Mouse (Mus musculus) stomach, embryonic 16.5 days (tissue): ENCODE results near the gene Nrp2. TPM values are rescaled to one million over a fixed set of nuclear protein-coding genes. Genes with fewer than 3 reads are reported as not detected.

Experiments used
- ATAC-seq: fragments of 200-750 bp; cut with Nextera tagmentation; 2 replicates; pipeline ENCODE4 v1.8.0; 2017; ENCODE audit warnings: moderate number of reproducible peaks, moderate TSS enrichment; ENCODE audit not compliant: insufficient read depth, low FRiP score
- H3K27ac ChIP-seq: fragments of 300-500 bp; sonication (generic); 2 replicates; pipeline ENCODE4 v1.5.1; 2014; ENCODE audit warnings: low read length
- H3K27me3 ChIP-seq: fragments of 300-500 bp; sonication (generic); 2 replicates; pipeline ENCODE4 v1.6.1; 2014; ENCODE audit warnings: low read length, control low read depth, mixed read lengths; ENCODE audit not compliant: control insufficient read depth, insufficient read depth
- H3K36me3 ChIP-seq: fragments of 300-500 bp; sonication (generic); 2 replicates; pipeline ENCODE4 v1.6.1; 2014; ENCODE audit warnings: low read length; ENCODE audit not compliant: control insufficient read depth, insufficient read depth
- H3K4me1 ChIP-seq: fragments of 300-500 bp; sonication (generic); 2 replicates; pipeline ENCODE4 v1.6.1; 2014; ENCODE audit warnings: low read length, control low read depth, mixed read lengths; ENCODE audit not compliant: control insufficient read depth, insufficient read depth
- H3K4me2 ChIP-seq: fragments of 300-500 bp; sonication (generic); 2 replicates; pipeline ENCODE4 v1.6.1; 2014; ENCODE audit warnings: low read depth, low read length, mixed read lengths
- H3K4me3 ChIP-seq: fragments of 300-500 bp; sonication (generic); replicated peaks from 2 replicates; pipeline ENCODE4 v1.5.1; 2014; ENCODE audit warnings: mild to moderate bottlenecking, low read length
- H3K9ac ChIP-seq: fragments of 300-500 bp; sonication (generic); 2 replicates; pipeline ENCODE4 v1.6.1; 2014; ENCODE audit warnings: low read length
- H3K9me3 ChIP-seq: fragments of 300-500 bp; sonication (generic); replicated peaks from 2 replicates; pipeline ENCODE4 v1.6.1; 2016; ENCODE audit warnings: low read length, control low read depth; ENCODE audit not compliant: control insufficient read depth
- WGBS: fragments of 180-500 bp; shearing (Covaris S2); extraction: QIAGEN DNeasy Blood & Tissue Kit; methylation state at CpG from one replicate; pipeline ENCODE4 v1.1.7; 2014; 5-methylcytosine and 5-hydroxymethylcytosine counted together
- polyA plus RNA-seq: library from polyadenylated mRNA; unstranded; fragments of >200 nt; fragmentation: Nextera tagmentation; extraction: Ambion mirVana; gene quantifications from 2 replicates; pipeline ENCODE4 v1.2.1, GENCODE M21; 2015

The Nrp2 gene
- polyA plus RNA-seq, 1 experiment from 2014 or later: 29.9 TPM

GRCm38 (mm10) chr1:62751011-62752006 lies 48.2 kb downstream of the Nrp2 start:
- H3K9ac ChIP-seq: no peak overlapping the region
- H3K4me3 ChIP-seq: no peak overlapping the region
- H3K9me3 ChIP-seq: no peaks in the 10 kb centered on the region
- no peak overlapping the region; the same call in 1 of the 2 replicates for H3K27ac ChIP-seq
- peak; percentile 29; the same call in 1 of the 2 replicates for ATAC-seq
- H3K4me1 ChIP-seq: peaks cover 12% of the 10 kb centered on the region
- WGBS: 40% methylated on average over 15 of the region's 15 CpGs
- H3K4me2 ChIP-seq: no peak overlapping the region
- no peaks in the 10 kb centered on the region; the same call in 1 of the 2 replicates for H3K27me3 ChIP-seq
- H3K36me3 ChIP-seq: no peaks in the 10 kb centered on the region

- Histone ChIP-seq H3K36me3 (no peaks in the 10 kb centered on the region), H3K4me3 (no peak overlapping the region), H3K27ac (no peak overlapping the region), H3K4me2 (no peak overlapping the region), H3K9me3 (no peaks in the 10 kb centered on the region), H3K4me1 (peaks cover 12% of the 10 kb centered on the region), H3K9ac (no peak overlapping the region), H3K27me3 (no peaks in the 10 kb centered on the region; the same call in 1 of the 2 replicates)
- whole genome bisulfite sequencing: 86% methylated on average over 8 of the region's 8 CpGs
- no peak for ATAC-seq
Observed at GRCm38 (mm10) chr1:62752055-62752454, 49.0 kb downstream of the Nrp2 start.

GRCm38 (mm10) chr1:62752661-62753333 lies 49.7 kb downstream of the Nrp2 start:
- H3K27ac ChIP-seq: no peak overlapping the region
- no peaks in the 10 kb centered on the region for H3K9me3 ChIP-seq
- no peak overlapping the region for H3K4me2 ChIP-seq
- no peak overlapping the region for H3K9ac ChIP-seq
- no peak for ATAC-seq
- H3K4me3 ChIP-seq: no peak overlapping the region
- no peaks in the 10 kb centered on the region for H3K36me3 ChIP-seq
- 72% methylated on average over 7 of the region's 7 CpGs for WGBS
- H3K4me1 ChIP-seq: peaks cover 12% of the 10 kb centered on the region
- H3K27me3 ChIP-seq: no peaks in the 10 kb centered on the region; the same call in 1 of the 2 replicates

- Histone ChIP-seq H3K9ac (no peak overlapping the region), H3K27ac (no peak overlapping the region), H3K36me3 (no peaks in the 10 kb centered on the region), H3K4me1 (peaks cover 12% of the 10 kb centered on the region), H3K9me3 (no peaks in the 10 kb centered on the region), H3K4me3 (no peak overlapping the region), H3K27me3 (no peaks in the 10 kb centered on the region; the same call in 1 of the 2 replicates), H3K4me2 (no peak overlapping the region)
- 79% methylated on average over 8 of the region's 8 CpGs for WGBS
- no peak for ATAC-seq
Observed at GRCm38 (mm10) chr1:62754066-62754835, 51.2 kb downstream of the Nrp2 start.

- ATAC-seq: peak; percentile 56; the same call in 1 of the 2 replicates
- no peaks in the 10 kb centered on the region for H3K4me1 ChIP-seq
Observed at GRCm38 (mm10) chr1:62760086-62760485, 57.0 kb downstream of the Nrp2 start.

GRCm38 (mm10) chr1:62760565-62760964 lies 57.5 kb downstream of the Nrp2 start:
- Histone ChIP-seq H3K9me3 (no peaks in the 10 kb centered on the region), H3K4me3 (no peak overlapping the region), H3K36me3 (no peaks in the 10 kb centered on the region), H3K4me2 (no peak overlapping the region), H3K4me1 (no peaks in the 10 kb centered on the region), H3K9ac (no peak overlapping the region), H3K27ac (no peak overlapping the region), H3K27me3 (no peaks in the 10 kb centered on the region)
- WGBS: 68% methylated on average over 17 of the region's 17 CpGs
- ATAC-seq: no peak

More at GRCm38 (mm10) chr1:62760086-62760485, 57.0 kb downstream of the Nrp2 start:
- Histone ChIP-seq H3K36me3 (no peaks in the 10 kb centered on the region), H3K4me2 (no peak overlapping the region), H3K27me3 (no peaks in the 10 kb centered on the region), H3K9me3 (no peaks in the 10 kb centered on the region), H3K27ac (no peak overlapping the region), H3K9ac (no peak overlapping the region), H3K4me3 (no peak overlapping the region)
- WGBS: 35% methylated on average over 5 of the region's 5 CpGs

GRCm38 (mm10) chr1:62763779-62764178 lies 60.7 kb downstream of the Nrp2 start:
- H3K9me3 ChIP-seq: no peaks in the 10 kb centered on the region
- H3K4me3 ChIP-seq: no peak overlapping the region
- no peak overlapping the region for H3K27ac ChIP-seq
- no peak overlapping the region for H3K9ac ChIP-seq
- no peaks in the 10 kb centered on the region for H3K27me3 ChIP-seq
- no peaks in the 10 kb centered on the region for H3K36me3 ChIP-seq
- H3K4me2 ChIP-seq: no peak overlapping the region
- H3K4me1 ChIP-seq: no peaks in the 10 kb centered on the region
- no peak for ATAC-seq
- 88% methylated on average over 4 of the region's 4 CpGs for WGBS

GRCm38 (mm10) chr1:62765171-62765570 lies 62.1 kb downstream of the Nrp2 start:
- no peaks in the 10 kb centered on the region for H3K9me3 ChIP-seq
- H3K36me3 ChIP-seq: no peaks in the 10 kb centered on the region

More at GRCm38 (mm10) chr1:62765171-62765570, 62.1 kb downstream of the Nrp2 start:
- no peak overlapping the region for H3K9ac ChIP-seq
- ATAC-seq: no peak
- H3K27me3 ChIP-seq: no peaks in the 10 kb centered on the region
- H3K4me3 ChIP-seq: no peak overlapping the region
- no peak overlapping the region for H3K27ac ChIP-seq
- no peak overlapping the region for H3K4me2 ChIP-seq
- WGBS: 51% methylated on average over 7 of the region's 7 CpGs
- no peaks in the 10 kb centered on the region for H3K4me1 ChIP-seq
